Mouse (Mus musculus) gastrocnemius, postnatal 25 days (tissue): ENCODE measurements at regions not wholly inside any gene's neighbourhood (a gene's known extent, or its start where the extent isn't known, plus 50 kb on each side); places are given as distances from the start of the nearest gene placed in this dataset.

Experiments
- DNase-seq: peaks from one replicate; pipeline ENCODE4 v3.0.0; 2022

GRCm38 (mm10) chr6:51283916-51284706 is 148.4 kb upstream of the Nfe2l3 start:
- no peak for DNase-seq

- DNase-seq: no peak
Observed at GRCm38 (mm10) chr6:51284881-51285280, 147.6 kb upstream of the Nfe2l3 start.

- DNase-seq: no peak
Observed at GRCm38 (mm10) chr6:51286836-51287235, 145.6 kb upstream of the Nfe2l3 start.

GRCm38 (mm10) chr6:51287383-51287782 is 145.1 kb upstream of the Nfe2l3 start:
- no peak for DNase-seq

- no peak for DNase-seq
Observed at GRCm38 (mm10) chr6:51287807-51288206, 144.7 kb upstream of the Nfe2l3 start.

- DNase-seq: no peak
Observed at GRCm38 (mm10) chr6:51288306-51289066, 144.0 kb upstream of the Nfe2l3 start.

- no peak for DNase-seq
Observed at GRCm38 (mm10) chr6:51289067-51289725, 143.3 kb upstream of the Nfe2l3 start.

- no peak for DNase-seq
Observed at GRCm38 (mm10) chr6:51300694-51301417, 131.6 kb upstream of the Nfe2l3 start.

- DNase-seq: no peak
Observed at GRCm38 (mm10) chr6:51301831-51302230, 130.6 kb upstream of the Nfe2l3 start.

- no peak for DNase-seq
Observed at GRCm38 (mm10) chr6:51302240-51302639, 130.2 kb upstream of the Nfe2l3 start.

GRCm38 (mm10) chr6:51318341-51318740 is 114.1 kb upstream of the Nfe2l3 start:
- DNase-seq: no peak

- no peak for DNase-seq
Observed at GRCm38 (mm10) chr6:51320019-51320418, 112.5 kb upstream of the Nfe2l3 start.

- no peak for DNase-seq
Observed at GRCm38 (mm10) chr6:51320676-51321419, 111.6 kb upstream of the Nfe2l3 start.

- DNase-seq: no peak
Observed at GRCm38 (mm10) chr6:51326103-51326829, 106.2 kb upstream of the Nfe2l3 start.

- DNase-seq: no peak
Observed at GRCm38 (mm10) chr6:51329070-51329995, 103.1 kb upstream of the Nfe2l3 start.

- DNase-seq: no peak
Observed at GRCm38 (mm10) chr6:51330069-51330706, 102.3 kb upstream of the Nfe2l3 start.

- no peak for DNase-seq
Observed at GRCm38 (mm10) chr6:51332841-51333240, 99.6 kb upstream of the Nfe2l3 start.

- peak; percentile 47 for DNase-seq
Observed at GRCm38 (mm10) chr6:51333722-51334360, 98.6 kb upstream of the Nfe2l3 start.

GRCm38 (mm10) chr6:51335314-51335713 is 97.2 kb upstream of the Nfe2l3 start:
- DNase-seq: no peak
